Mouse (Mus musculus) forebrain, embryonic 13.5 days (tissue): ENCODE measurements around the gene Orai1. TPM values are rescaled to one million over a fixed set of nuclear protein-coding genes. Genes with fewer than 3 reads are reported as not detected.
"Not testable (repeated sequence)": the region's sequence is repeated elsewhere in the genome, so short reads cannot be mapped to it uniquely, and the experiment has no call there.

Experiments
- ATAC-seq: fragments of 200-750 bp; cut with Nextera tagmentation; 2 replicates; pipeline ENCODE4 v1.8.0; 2017
- H3K27ac ChIP-seq: fragments of 300-500 bp; sonication (generic); 2 replicates; pipeline ENCODE4 v1.5.1; 2015; ENCODE audit warnings: inconsistent platforms, mild to moderate bottlenecking, moderate library complexity
- H3K27me3 ChIP-seq: fragments of 300-500 bp; sonication (generic); 2 replicates; pipeline ENCODE4 v1.6.1; 2015; ENCODE audit warnings: mild to moderate bottlenecking, inconsistent platforms
- H3K36me3 ChIP-seq: fragments of 300-500 bp; sonication (generic); 2 replicates; pipeline ENCODE4 v1.6.1; 2015; ENCODE audit warnings: mild to moderate bottlenecking, inconsistent platforms; ENCODE audit not compliant: poor library complexity, severe bottlenecking
- H3K4me1 ChIP-seq: fragments of 300-500 bp; sonication (generic); 2 replicates; pipeline ENCODE4 v1.6.1; 2015; ENCODE audit warnings: inconsistent platforms
- H3K4me2 ChIP-seq: fragments of 300-500 bp; sonication (generic); 2 replicates; pipeline ENCODE4 v1.6.1; 2015; ENCODE audit warnings: inconsistent platforms, mild to moderate bottlenecking, moderate library complexity
- H3K4me3 ChIP-seq: fragments of 300-500 bp; sonication (generic); 2 replicates; pipeline ENCODE4 v1.5.1; 2015; ENCODE audit warnings: mild to moderate bottlenecking, inconsistent platforms
- H3K9ac ChIP-seq: fragments of 300-500 bp; sonication (generic); 2 replicates; pipeline ENCODE4 v1.6.1; 2015; ENCODE audit warnings: mild to moderate bottlenecking, inconsistent platforms
- H3K9me3 ChIP-seq: fragments of 300-500 bp; sonication (generic); replicated peaks from 2 replicates; pipeline ENCODE4 v1.6.1; 2016; ENCODE audit warnings: inconsistent platforms
- WGBS: fragments of 180-500 bp; shearing (Covaris S2); methylation state at CpG from one replicate; pipeline ENCODE4 v1.1.7; 2015; 5-methylcytosine and 5-hydroxymethylcytosine counted together
- polyA plus RNA-seq: library from polyadenylated mRNA; unstranded; fragments of >200 nt; fragmentation: Nextera tagmentation; extraction: Ambion mirVana; gene quantifications from 2 replicates; pipeline ENCODE4 v1.2.1, GENCODE M21; 2015

Gene Orai1
- 10.6 and 10.8 TPM in 2 replicates for polyA plus RNA-seq

- peak within 1 kb of the TSS; percentile 73 for H3K4me3 ChIP-seq
- WGBS = under 1% methylated on average over 81 of the region's 106 CpGs
- H3K4me2 ChIP-seq = peak within 1 kb of the TSS; percentile 86
- peak within 1 kb of the TSS; percentile 85 for H3K9ac ChIP-seq
- no peaks in the 10 kb centered on the region for H3K9me3 ChIP-seq
- ATAC-seq = peak; percentile 92
- H3K36me3 ChIP-seq = no peaks in the 10 kb centered on the region
- H3K27ac ChIP-seq = peak within 1 kb of the TSS; percentile 92
- peaks cover 46% of the 10 kb centered on the region for H3K4me1 ChIP-seq
- no peaks in the 10 kb centered on the region for H3K27me3 ChIP-seq
These were observed at the start of gene Orai1 for GRCm38 (mm10) chr5:123014753-123015701. Gene Orai1, plus strand, starts transcription at chr5:123015074.

- Histone ChIP-seq H3K4me2 (no peak overlapping the region), H3K27me3 (no peaks in the 10 kb centered on the region), H3K36me3 (peaks cover 10% of the 10 kb centered on the region; the same call in 1 of the 2 replicates), H3K4me1 (no peaks in the 10 kb centered on the region), H3K4me3 (no peak overlapping the region), H3K9me3 (no peaks in the 10 kb centered on the region), H3K9ac (no peak overlapping the region), H3K27ac (peak overlapping the region; percentile 28; the same call in 1 of the 2 replicates)
- ATAC-seq = no peak
- WGBS = 83% methylated on average over 11 of the region's 11 CpGs
These were observed 49.4 kb upstream of the Orai1 start for GRCm38 (mm10) chr5:122965427-122965826.

GRCm38 (mm10) chr5:122968322-122968721 lies 46.6 kb upstream of the Orai1 start:
- H3K4me2 ChIP-seq = no peak overlapping the region
- H3K9ac ChIP-seq = no peak overlapping the region
- H3K36me3 ChIP-seq = no peaks in the 10 kb centered on the region
- no peaks in the 10 kb centered on the region for H3K27me3 ChIP-seq
- 0 out of 2 replicates have a peak, but pooled peaks cover 7% of the 10 kb centered on the region for H3K4me1 ChIP-seq
- ATAC-seq = no peak
- WGBS = 28% methylated on average over 4 of the region's 4 CpGs
- no peak overlapping the region for H3K4me3 ChIP-seq
- no peak overlapping the region for H3K27ac ChIP-seq
- no peaks in the 10 kb centered on the region for H3K9me3 ChIP-seq

GRCm38 (mm10) chr5:122970056-122970455 lies 44.8 kb upstream of the Orai1 start:
- no peak overlapping the region for H3K4me2 ChIP-seq
- no peaks in the 10 kb centered on the region for H3K36me3 ChIP-seq
- H3K4me3 ChIP-seq = no peak overlapping the region
- WGBS = 91% methylated on average over 5 of the region's 5 CpGs
- no peak overlapping the region for H3K27ac ChIP-seq
- no peak overlapping the region for H3K9ac ChIP-seq
- H3K9me3 ChIP-seq = no peaks in the 10 kb centered on the region
- 0 out of 2 replicates have a peak, but pooled peaks cover 11% of the 10 kb centered on the region for H3K4me1 ChIP-seq
- no peaks in the 10 kb centered on the region for H3K27me3 ChIP-seq
- ATAC-seq = no peak

GRCm38 (mm10) chr5:122971438-122971837 lies 43.4 kb upstream of the Orai1 start:
- H3K27me3 ChIP-seq = no peaks in the 10 kb centered on the region
- ATAC-seq = no peak

GRCm38 (mm10) chr5:122972116-122972515 lies 42.8 kb upstream of the Orai1 start:
- Histone ChIP-seq H3K27me3 (no peaks in the 10 kb centered on the region), H3K27ac (peak overlapping the region; percentile 88), H3K4me1 (0 out of 2 replicates have a peak, but pooled peaks cover 11% of the 10 kb centered on the region), H3K36me3 (peaks cover 9% of the 10 kb centered on the region; the same call in 1 of the 2 replicates), H3K9me3 (no peaks in the 10 kb centered on the region), H3K4me2 (no peak overlapping the region), H3K9ac (no peak overlapping the region), H3K4me3 (no peak overlapping the region)
- ATAC-seq = 0 out of 2 replicates have a peak, but pooled peaks have one; percentile 50
- 50% methylated on average over 9 of the region's 9 CpGs for WGBS

More at GRCm38 (mm10) chr5:122971438-122971837, 43.4 kb upstream of the Orai1 start:
- WGBS = 91% methylated on average over 4 of the region's 4 CpGs
- peaks cover 9% of the 10 kb centered on the region; the same call in 1 of the 2 replicates for H3K36me3 ChIP-seq
- no peak overlapping the region for H3K4me3 ChIP-seq
- no peaks in the 10 kb centered on the region for H3K9me3 ChIP-seq
- 0 out of 2 replicates have a peak, but pooled peaks cover 11% of the 10 kb centered on the region for H3K4me1 ChIP-seq
- H3K9ac ChIP-seq = no peak overlapping the region
- peak overlapping the region; percentile 88 for H3K27ac ChIP-seq
- no peak overlapping the region for H3K4me2 ChIP-seq

- 0 out of 2 replicates have a peak, but pooled peaks cover 11% of the 10 kb centered on the region for H3K4me1 ChIP-seq
- not testable (repeated sequence) for H3K4me3 ChIP-seq, H3K4me2 ChIP-seq, H3K9ac ChIP-seq, H3K27ac ChIP-seq, ATAC-seq, H3K9me3 ChIP-seq, H3K36me3 ChIP-seq, H3K27me3 ChIP-seq
- WGBS = 89% methylated on average over 4 of the region's 4 CpGs
These were observed 40.2 kb upstream of the Orai1 start for GRCm38 (mm10) chr5:122974701-122975100.

- WGBS = 93% methylated on average over 8 of the region's 8 CpGs
- Histone ChIP-seq H3K27ac (no peak overlapping the region), H3K36me3 (peaks cover 29% of the 10 kb centered on the region), H3K9me3 (no peaks in the 10 kb centered on the region), H3K4me1 (no peaks in the 10 kb centered on the region), H3K9ac (no peak overlapping the region), H3K4me3 (no peak overlapping the region), H3K4me2 (no peak overlapping the region), H3K27me3 (no peaks in the 10 kb centered on the region)
- no peak for ATAC-seq
These were observed 35.9 kb upstream of the Orai1 start for GRCm38 (mm10) chr5:122978970-122979369.

- Histone ChIP-seq H3K4me3 (no peak overlapping the region), H3K36me3 (peaks cover 23% of the 10 kb centered on the region), H3K27me3 (no peaks in the 10 kb centered on the region), H3K27ac (no peak overlapping the region), H3K4me2 (peak overlapping the region; percentile 92; the same call in 1 of the 2 replicates), H3K4me1 (peaks cover 39% of the 10 kb centered on the region), H3K9me3 (no peaks in the 10 kb centered on the region), H3K9ac (no peak overlapping the region)
- no peak for ATAC-seq
- WGBS = 82% methylated on average over 5 of the region's 5 CpGs
These were observed 30.4 kb upstream of the Orai1 start for GRCm38 (mm10) chr5:122984483-122984882.

- Histone ChIP-seq H3K9ac (peak overlapping the region; percentile 41), H3K4me1 (peaks cover 47% of the 10 kb centered on the region), H3K27ac (no peak overlapping the region), H3K9me3 (no peaks in the 10 kb centered on the region), H3K36me3 (peaks cover 22% of the 10 kb centered on the region), H3K4me3 (peak overlapping the region; percentile 17; the same call in 1 of the 2 replicates), H3K27me3 (no peaks in the 10 kb centered on the region), H3K4me2 (peak overlapping the region; percentile 92)
- 37% methylated on average over 3 of the region's 3 CpGs for WGBS
- ATAC-seq = no peak
These were observed 29.6 kb upstream of the Orai1 start for GRCm38 (mm10) chr5:122985276-122985675.

GRCm38 (mm10) chr5:122986091-122986493 lies 28.8 kb upstream of the Orai1 start:
- H3K4me2 ChIP-seq = peak overlapping the region; percentile 92
- H3K36me3 ChIP-seq = peaks cover 20% of the 10 kb centered on the region
- peak overlapping the region; percentile 17; the same call in 1 of the 2 replicates for H3K4me3 ChIP-seq
- H3K27me3 ChIP-seq = no peaks in the 10 kb centered on the region
- peak overlapping the region; percentile 41; the same call in 1 of the 2 replicates for H3K9ac ChIP-seq
- no peaks in the 10 kb centered on the region for H3K9me3 ChIP-seq
- no peak for ATAC-seq
- H3K4me1 ChIP-seq = peaks cover 55% of the 10 kb centered on the region
- WGBS = 23% methylated on average over 8 of the region's 8 CpGs
- no peak overlapping the region for H3K27ac ChIP-seq
